Mouse (Mus musculus) midbrain, postnatal 0 days (tissue): ENCODE measurements around the gene Shld2. TPM values are rescaled to one million over a fixed set of nuclear protein-coding genes. Genes with fewer than 3 reads are reported as not detected.

ENCODE experiments used
- ATAC-seq: fragments of 200-750 bp; cut with Nextera tagmentation; 2 replicates; pipeline ENCODE4 v1.8.0; 2017; ENCODE audit warnings: moderate number of reproducible peaks, mild to moderate bottlenecking, moderate TSS enrichment, moderate library complexity; ENCODE audit not compliant: low FRiP score
- DNase-seq: peaks from one replicate; pipeline ENCODE4 v3.0.0-alpha.2; 2015; ENCODE audit warnings: low spot score
- H3K27ac ChIP-seq: fragments of 300-500 bp; sonication (generic); 2 replicates; pipeline ENCODE4 v1.5.1; 2014; ENCODE audit warnings: low read depth, mild to moderate bottlenecking, low read length, mixed read lengths
- H3K27me3 ChIP-seq: fragments of 300-500 bp; sonication (generic); 2 replicates; pipeline ENCODE4 v1.6.1; 2014; ENCODE audit warnings: low read length, control low read depth, mixed read lengths; ENCODE audit not compliant: insufficient read depth
- H3K36me3 ChIP-seq: fragments of 300-500 bp; sonication (generic); 2 replicates; pipeline ENCODE4 v1.6.1; 2014; ENCODE audit warnings: low read length, control low read depth, mixed read lengths; ENCODE audit not compliant: insufficient read depth
- H3K4me1 ChIP-seq: fragments of 300-500 bp; sonication (generic); 2 replicates; pipeline ENCODE4 v1.6.1; 2014; ENCODE audit warnings: mild to moderate bottlenecking, control low read depth, antibody characterized with exemption, low read length, mixed read lengths; ENCODE audit not compliant: insufficient read depth
- H3K4me2 ChIP-seq: fragments of 300-500 bp; sonication (generic); 2 replicates; pipeline ENCODE4 v1.6.1; 2014; ENCODE audit warnings: low read depth, mild to moderate bottlenecking, low read length, mixed read lengths; ENCODE audit not compliant: poor library complexity, severe bottlenecking
- H3K4me3 ChIP-seq: fragments of 300-500 bp; sonication (generic); 2 replicates; pipeline ENCODE4 v1.5.1; 2014; ENCODE audit warnings: low read depth, mild to moderate bottlenecking, low read length, moderate library complexity
- H3K9ac ChIP-seq: fragments of 300-500 bp; sonication (generic); replicated peaks from 2 replicates; pipeline ENCODE4 v1.6.1; 2014; ENCODE audit warnings: mild to moderate bottlenecking, low read length, moderate library complexity, mixed read lengths; ENCODE audit not compliant: poor library complexity, severe bottlenecking
- H3K9me3 ChIP-seq: fragments of 300-500 bp; sonication (generic); 2 replicates; pipeline ENCODE4 v1.6.1; 2016; ENCODE audit warnings: low read length, control low read depth
- CTCF ChIP-seq: IDR thresholded peaks from 2 replicates; pipeline ENCODE4 v1.5.1; 2016; ENCODE audit warnings: antibody characterized with exemption, mild to moderate bottlenecking
- WGBS: fragments of 180-500 bp; shearing (Covaris S2); extraction: QIAGEN DNeasy Blood & Tissue Kit; methylation state at CpG from one replicate; pipeline ENCODE4 v1.1.7; 2014; 5-methylcytosine and 5-hydroxymethylcytosine counted together
- polyA plus RNA-seq: library from polyadenylated mRNA; unstranded; fragments of >200 nt; fragmentation: Nextera tagmentation; extraction: Ambion mirVana; gene quantifications from 2 replicates; pipeline ENCODE4 v1.2.1, GENCODE M21; 2015
- total RNA-seq: library from RNA; depleted of rRNA; stranded (reverse); fragments of >200 nt; gene quantifications from 2 replicates; pipeline ENCODE4 v1.2.3, GENCODE M21; 2014

Shld2 gene
- total and polyA plus RNA-seq, 2 experiments from 2014 or later: 6.4 to 8.5 TPM

GRCm38 (mm10) chr14:34353326-34353725 is 43.0 kb upstream of the Shld2 start:
- H3K9ac ChIP-seq: no peak overlapping the region
- no peak for TF ChIP-seq CTCF

DNA sequence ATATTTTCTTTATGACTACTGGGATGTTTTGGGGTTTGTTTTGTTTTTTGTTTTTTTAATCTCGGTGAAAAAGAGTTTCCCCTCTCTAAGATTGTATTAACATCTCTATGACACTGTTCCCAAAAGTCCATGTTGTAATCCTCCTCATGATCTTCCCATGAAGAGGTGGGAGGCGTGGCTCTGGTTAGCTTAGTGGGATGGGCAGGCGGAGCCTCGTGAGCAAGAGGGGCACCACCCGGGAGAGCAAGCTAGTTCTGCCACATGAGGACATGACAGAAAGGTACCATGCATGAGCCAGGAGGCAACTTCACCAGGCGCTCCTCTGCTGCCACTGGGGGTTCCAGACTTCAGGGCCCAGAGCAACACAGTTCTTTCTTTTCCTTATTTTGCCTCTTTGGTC is 42.2 kb upstream of the Shld2 start:
- no peak overlapping the region for H3K9ac ChIP-seq
- no peaks in the 10 kb centered on the region for H3K36me3 ChIP-seq
- TF ChIP-seq CTCF: no peak
- no peak for ATAC-seq
- no peak overlapping the region for H3K4me3 ChIP-seq
- WGBS: 67% methylated on average over 6 of the region's 6 CpGs
- no peaks in the 10 kb centered on the region for H3K4me1 ChIP-seq
- no peak overlapping the region for H3K27ac ChIP-seq
- H3K27me3 ChIP-seq: no peaks in the 10 kb centered on the region
- no peaks in the 10 kb centered on the region for H3K9me3 ChIP-seq
- H3K4me2 ChIP-seq: no peak overlapping the region
- no peak for DNase-seq

More at GRCm38 (mm10) chr14:34353326-34353725, 43.0 kb upstream of the Shld2 start:
- ATAC-seq (no peak), DNase-seq (no peak)
- Histone ChIP-seq H3K27me3 (no peaks in the 10 kb centered on the region), H3K27ac (no peak overlapping the region), H3K4me2 (no peak overlapping the region), H3K36me3 (no peaks in the 10 kb centered on the region), H3K9me3 (no peaks in the 10 kb centered on the region), H3K4me1 (no peaks in the 10 kb centered on the region), H3K4me3 (no peak overlapping the region)
- 86% methylated on average over 3 of the region's 3 CpGs for WGBS

- no peak for DNase-seq
- Histone ChIP-seq H3K4me1 (no peaks in the 10 kb centered on the region), H3K4me2 (no peak overlapping the region), H3K9me3 (no peaks in the 10 kb centered on the region), H3K27ac (no peak overlapping the region), H3K36me3 (no peaks in the 10 kb centered on the region), H3K9ac (no peak overlapping the region), H3K27me3 (no peaks in the 10 kb centered on the region), H3K4me3 (no peak overlapping the region)
- ATAC-seq: no peak
- 80% methylated on average over 3 of the region's 3 CpGs for WGBS
- no peak for TF ChIP-seq CTCF
Measured at GRCm38 (mm10) chr14:34351660-34352059, 41.4 kb upstream of the Shld2 start.

- Histone ChIP-seq H3K4me3 (no peak overlapping the region), H3K9ac (no peak overlapping the region), H3K27me3 (no peaks in the 10 kb centered on the region), H3K27ac (no peak overlapping the region), H3K9me3 (no peaks in the 10 kb centered on the region), H3K4me2 (no peak overlapping the region), H3K4me1 (no peaks in the 10 kb centered on the region), H3K36me3 (peaks cover 3% of the 10 kb centered on the region; the same call in 1 of the 2 replicates)
- ATAC-seq: no peak
- TF ChIP-seq CTCF: no peak
- WGBS: 88% methylated on average over 8 of the region's 8 CpGs
- no peak for DNase-seq
Measured at GRCm38 (mm10) chr14:34349007-34349406, 38.7 kb upstream of the Shld2 start.

- Histone ChIP-seq H3K4me2 (no peak overlapping the region), H3K36me3 (peaks cover 6% of the 10 kb centered on the region), H3K9me3 (no peaks in the 10 kb centered on the region), H3K4me3 (no peak overlapping the region), H3K27me3 (no peaks in the 10 kb centered on the region), H3K9ac (no peak overlapping the region), H3K4me1 (no peaks in the 10 kb centered on the region), H3K27ac (no peak overlapping the region)
- no peak for TF ChIP-seq CTCF
- WGBS: 77% methylated on average over 7 of the region's 7 CpGs
- ATAC-seq (no peak), DNase-seq (no peak)
Measured at GRCm38 (mm10) chr14:34348301-34348700, 38.0 kb upstream of the Shld2 start.

GRCm38 (mm10) chr14:34347084-34347483 is 36.8 kb upstream of the Shld2 start:
- no peak overlapping the region for H3K9ac ChIP-seq
- ATAC-seq (no peak), DNase-seq (no peak)
- H3K4me2 ChIP-seq: no peak overlapping the region
- H3K4me1 ChIP-seq: no peaks in the 10 kb centered on the region
- no peak for TF ChIP-seq CTCF
- no peak overlapping the region for H3K27ac ChIP-seq
- H3K27me3 ChIP-seq: no peaks in the 10 kb centered on the region
- H3K36me3 ChIP-seq: peaks cover 17% of the 10 kb centered on the region
- 97% methylated on average over 5 of the region's 5 CpGs for WGBS
- H3K9me3 ChIP-seq: no peaks in the 10 kb centered on the region
- no peak overlapping the region for H3K4me3 ChIP-seq
